Mouse (Mus musculus): Measurements from ENCODE around the gene Iffo2. TPM values are rescaled to one million over a fixed set of nuclear protein-coding genes. Genes with fewer than 3 reads are reported as not detected.

Gene Iffo2
- polyA plus RNA-seq, 1 experiment from 2014 or later: 3.5 TPM

DNA sequence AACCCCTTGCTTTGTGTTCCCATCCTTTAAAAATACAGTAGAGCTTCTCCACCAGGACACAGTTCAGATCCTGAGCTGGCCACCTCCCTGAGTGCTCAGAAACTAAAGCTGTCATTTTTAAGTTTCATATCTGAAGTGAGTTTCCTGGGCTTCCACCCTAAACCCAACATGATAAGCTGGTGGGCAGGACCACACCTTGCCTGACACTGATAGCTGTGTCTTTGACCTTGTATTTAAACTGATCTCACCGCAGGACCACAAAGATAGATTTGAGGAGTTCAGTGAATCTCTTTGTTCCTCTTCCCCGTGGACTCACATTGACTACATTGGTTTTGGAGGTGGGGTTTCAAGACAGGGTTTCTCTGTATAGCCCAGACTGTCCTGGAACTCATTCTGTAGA, 17.4 kb upstream of the Iffo2 start:
- no peak for ATAC-seq
- Histone ChIP-seq H3K9me3 (ENCODE audit: control insufficient read depth, low read length) (no peaks in the 10 kb centered on the region), H3K9ac (ENCODE audit: low read depth, low read length) (no peak overlapping the region), H3K4me2 (ENCODE audit: low read length) (no peak overlapping the region), H3K27me3 (replicated peaks; ENCODE audit: control insufficient read depth, insufficient read depth, low read length) (no peaks in the 10 kb centered on the region), H3K36me3 (ENCODE audit: control insufficient read depth, insufficient read depth, low read length) (no peaks in the 10 kb centered on the region), H3K27ac (ENCODE audit: low read depth, low read length) (no peak overlapping the region), H3K4me3 (ENCODE audit: low read length) (no peak overlapping the region), H3K4me1 (ENCODE audit: control insufficient read depth, insufficient read depth, low read depth, low read length) (no peaks in the 10 kb centered on the region)
- 91% methylated on average over 2 of the region's 2 CpGs for WGBS

DNA sequence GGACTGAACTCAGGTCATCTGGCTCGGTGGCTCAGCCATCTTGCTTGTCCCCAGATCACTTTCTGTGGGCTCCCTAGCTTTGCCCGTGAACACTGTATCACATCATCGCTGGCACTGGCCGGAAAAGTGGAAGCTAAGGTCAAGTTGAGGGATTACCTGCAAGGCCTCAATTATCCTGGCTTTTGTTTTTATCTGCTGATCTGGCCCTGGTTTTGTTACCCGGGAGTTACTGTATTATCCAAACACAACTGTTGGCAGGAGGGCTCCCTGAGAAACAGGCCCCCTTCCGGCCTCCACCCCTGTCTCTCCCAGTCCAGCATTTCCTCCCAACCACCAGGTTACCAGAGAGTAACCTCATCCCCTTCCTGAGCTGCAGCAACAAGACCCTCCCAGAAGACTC, 11.1 kb upstream of the Iffo2 start:
- no peak overlapping the region for H3K9ac ChIP-seq (ENCODE audit: low read depth, low read length)
- no peak overlapping the region for H3K4me2 ChIP-seq (ENCODE audit: low read length)
- H3K36me3 ChIP-seq (ENCODE audit: control insufficient read depth, insufficient read depth, low read length): no peaks in the 10 kb centered on the region
- no peaks in the 10 kb centered on the region for H3K4me1 ChIP-seq (ENCODE audit: control insufficient read depth, insufficient read depth, low read depth, low read length)
- no peak overlapping the region for H3K27ac ChIP-seq (ENCODE audit: low read depth, low read length)
- no peak for ATAC-seq
- no peaks in the 10 kb centered on the region for H3K9me3 ChIP-seq (ENCODE audit: control insufficient read depth, low read length)
- no peaks in the 10 kb centered on the region for H3K27me3 ChIP-seq (replicated peaks; ENCODE audit: control insufficient read depth, insufficient read depth, low read length)
- no peak overlapping the region for H3K4me3 ChIP-seq (ENCODE audit: low read length)
- 74% methylated on average over 6 of the region's 6 CpGs for WGBS

DNA sequence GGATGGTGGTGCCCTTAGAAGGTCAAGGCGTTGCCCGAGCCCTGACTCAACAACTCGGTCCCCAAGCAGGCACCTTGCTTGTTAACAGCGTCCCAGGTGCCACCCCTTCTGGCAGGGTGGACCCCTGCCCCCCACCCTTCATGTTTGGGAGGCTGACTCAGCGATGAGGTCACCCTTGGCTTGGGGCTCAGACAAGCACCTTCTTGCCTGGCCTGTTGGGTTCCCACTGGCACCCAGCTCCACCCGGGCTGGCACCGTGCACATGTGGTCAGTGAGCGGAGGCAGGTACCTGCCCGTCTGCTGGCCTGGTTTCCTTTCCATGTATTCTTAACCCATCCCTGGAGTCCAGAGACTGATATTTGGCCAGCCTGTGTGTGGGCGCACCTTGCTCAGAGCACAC, 8.4 kb upstream of the Iffo2 start:
- Histone ChIP-seq H3K4me2 (ENCODE audit: low read length) (no peak overlapping the region), H3K9me3 (ENCODE audit: control insufficient read depth, low read length) (no peaks in the 10 kb centered on the region), H3K4me3 (ENCODE audit: low read length) (no peak overlapping the region), H3K27ac (ENCODE audit: low read depth, low read length) (no peak overlapping the region), H3K9ac (ENCODE audit: low read depth, low read length) (no peak overlapping the region), H3K27me3 (replicated peaks; ENCODE audit: control insufficient read depth, insufficient read depth, low read length) (no peaks in the 10 kb centered on the region), H3K4me1 (ENCODE audit: control insufficient read depth, insufficient read depth, low read depth, low read length) (peaks cover 4% of the 10 kb centered on the region), H3K36me3 (ENCODE audit: control insufficient read depth, insufficient read depth, low read length) (no peaks in the 10 kb centered on the region)
- no peak for ATAC-seq
- WGBS: 89% methylated on average over 10 of the region's 10 CpGs

DNA sequence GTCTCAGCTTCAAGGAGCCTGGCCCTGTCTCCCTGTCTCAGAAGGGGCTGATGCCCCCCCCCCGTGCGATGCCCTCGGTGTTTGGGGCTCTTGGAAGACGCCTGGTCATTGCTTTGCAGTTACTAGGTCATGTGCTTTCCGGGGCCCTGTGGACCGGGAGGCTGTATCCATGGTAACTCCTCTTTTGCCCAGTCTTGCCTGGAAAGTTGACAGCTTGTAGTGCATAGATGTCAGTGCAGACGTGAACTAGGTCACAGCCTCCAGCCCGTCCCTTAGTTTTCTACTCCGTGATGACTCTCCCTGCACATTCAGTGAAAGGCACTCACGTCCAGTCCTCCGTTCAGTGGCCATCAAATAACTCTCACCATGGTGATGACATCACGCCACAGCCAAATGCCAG, 3.9 kb upstream of the Iffo2 start:
- Histone ChIP-seq H3K27ac (ENCODE audit: low read depth, low read length) (no peak overlapping the region), H3K9me3 (ENCODE audit: control insufficient read depth, low read length) (no peaks in the 10 kb centered on the region), H3K4me2 (ENCODE audit: low read length) (no peak overlapping the region), H3K4me1 (ENCODE audit: control insufficient read depth, insufficient read depth, low read depth, low read length) (peaks cover 4% of the 10 kb centered on the region), H3K4me3 (ENCODE audit: low read length) (no peak overlapping the region), H3K9ac (ENCODE audit: low read depth, low read length) (no peak overlapping the region), H3K27me3 (replicated peaks; ENCODE audit: control insufficient read depth, insufficient read depth, low read length) (no peaks in the 10 kb centered on the region), H3K36me3 (ENCODE audit: control insufficient read depth, insufficient read depth, low read length) (no peaks in the 10 kb centered on the region)
- peak; percentile 67 for ATAC-seq
- WGBS: 46% methylated on average over 12 of the region's 12 CpGs

DNA sequence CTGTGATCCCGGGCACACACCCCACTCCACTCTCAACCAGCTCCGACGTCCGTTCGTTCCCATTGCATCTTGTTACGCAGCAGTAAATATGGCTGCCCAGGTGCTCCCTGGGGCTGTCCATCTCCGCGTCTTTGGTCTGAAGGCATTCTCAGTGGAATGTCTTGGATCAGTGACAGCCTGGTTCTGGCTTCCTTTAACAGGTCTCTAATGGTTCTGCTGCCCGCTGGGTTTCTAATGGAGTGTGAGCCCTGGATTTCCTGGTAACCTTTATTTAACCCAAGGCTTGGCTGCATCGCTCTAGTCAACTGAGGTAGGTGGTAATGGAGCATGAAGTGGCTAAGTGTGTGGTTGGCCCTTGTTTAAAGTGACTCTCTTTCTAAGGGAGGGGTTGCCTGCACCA, 1.7 kb downstream of the Iffo2 start:
- H3K4me2 ChIP-seq (ENCODE audit: low read length): no peak overlapping the region
- WGBS: 89% methylated on average over 10 of the region's 10 CpGs
- no peaks in the 10 kb centered on the region; the same call in 1 of the 2 replicates for H3K27me3 ChIP-seq (replicated peaks; ENCODE audit: control insufficient read depth, insufficient read depth, low read length)
- H3K4me1 ChIP-seq (ENCODE audit: control insufficient read depth, insufficient read depth, low read depth, low read length): no peaks in the 10 kb centered on the region
- no peaks in the 10 kb centered on the region for H3K36me3 ChIP-seq (ENCODE audit: control insufficient read depth, insufficient read depth, low read length)
- H3K9ac ChIP-seq (ENCODE audit: low read depth, low read length): no peak overlapping the region
- H3K27ac ChIP-seq (ENCODE audit: low read depth, low read length): no peak overlapping the region
- ATAC-seq: no peak
- no peaks in the 10 kb centered on the region for H3K9me3 ChIP-seq (ENCODE audit: control insufficient read depth, low read length)
- H3K4me3 ChIP-seq (ENCODE audit: low read length): no peak overlapping the region

DNA sequence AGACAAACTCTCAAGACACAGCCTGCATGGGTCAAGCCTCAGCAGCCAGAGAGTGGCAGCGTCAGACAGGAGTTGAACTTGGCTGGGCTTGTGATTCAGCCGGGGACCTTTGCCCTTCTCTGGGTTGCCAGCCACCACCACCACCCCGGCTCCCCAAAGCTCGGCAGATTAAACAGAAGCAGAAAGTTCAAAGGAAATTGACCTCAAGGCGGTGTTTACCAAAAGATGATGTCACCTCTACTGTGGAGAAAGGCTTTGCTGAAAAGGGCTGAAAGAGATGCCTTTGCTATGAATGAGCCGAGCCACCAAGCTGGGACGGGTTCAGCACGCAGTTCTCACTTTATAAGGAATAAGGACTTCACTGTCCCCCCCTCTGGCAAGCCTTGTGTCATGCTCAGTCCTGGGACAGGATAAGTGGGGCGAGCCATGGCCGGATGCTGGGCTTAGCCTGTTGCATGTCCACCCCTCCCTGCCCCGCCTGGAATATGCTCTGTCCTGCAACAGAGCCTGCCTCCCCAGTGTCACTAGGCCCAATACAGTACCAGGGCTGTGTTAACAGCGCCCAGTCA, 4.9 kb downstream of the Iffo2 start:
- no peaks in the 10 kb centered on the region for H3K4me1 ChIP-seq (ENCODE audit: control insufficient read depth, insufficient read depth, low read depth, low read length)
- WGBS: 22% methylated on average over 12 of the region's 12 CpGs
- no peaks in the 10 kb centered on the region; the same call in 1 of the 2 replicates for H3K27me3 ChIP-seq (replicated peaks; ENCODE audit: control insufficient read depth, insufficient read depth, low read length)
- H3K4me2 ChIP-seq (ENCODE audit: low read length): no peak overlapping the region
- peak; percentile 48; the same call in 1 of the 2 replicates for ATAC-seq
- H3K4me3 ChIP-seq (ENCODE audit: low read length): no peak overlapping the region
- H3K9ac ChIP-seq (ENCODE audit: low read depth, low read length): no peak overlapping the region
- H3K27ac ChIP-seq (ENCODE audit: low read depth, low read length): no peak overlapping the region
- no peaks in the 10 kb centered on the region for H3K9me3 ChIP-seq (ENCODE audit: control insufficient read depth, low read length)
- H3K36me3 ChIP-seq (ENCODE audit: control insufficient read depth, insufficient read depth, low read length): no peaks in the 10 kb centered on the region

DNA sequence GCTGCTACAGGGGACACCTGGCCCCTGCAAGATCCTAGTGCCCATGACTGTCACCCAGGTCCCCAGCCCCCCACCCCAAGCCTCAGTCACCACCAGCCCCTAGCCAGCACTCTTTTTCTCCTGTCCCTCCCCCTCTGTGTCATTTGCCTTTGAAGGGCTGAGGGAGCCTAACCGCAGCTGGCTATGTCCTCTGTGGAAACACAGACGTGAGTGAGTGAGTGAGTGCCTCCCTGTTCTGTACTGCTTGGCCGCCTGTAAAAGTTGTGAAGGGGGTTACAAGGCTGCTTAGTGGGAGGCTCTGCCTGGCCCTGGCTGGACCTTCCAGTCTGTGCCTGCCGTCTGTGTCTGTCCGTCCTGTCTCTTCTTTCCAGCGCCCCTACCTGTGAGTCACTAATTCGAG, 5.4 kb downstream of the Iffo2 start:
- 0 out of 2 replicates have a peak, but pooled peaks have one; percentile 27 for ATAC-seq
- WGBS: 50% methylated on average over 7 of the region's 7 CpGs
- Histone ChIP-seq H3K4me3 (ENCODE audit: low read length) (no peak overlapping the region), H3K4me1 (ENCODE audit: control insufficient read depth, insufficient read depth, low read depth, low read length) (no peaks in the 10 kb centered on the region), H3K36me3 (ENCODE audit: control insufficient read depth, insufficient read depth, low read length) (no peaks in the 10 kb centered on the region), H3K4me2 (ENCODE audit: low read length) (no peak overlapping the region), H3K9ac (ENCODE audit: low read depth, low read length) (no peak overlapping the region), H3K27me3 (replicated peaks; ENCODE audit: control insufficient read depth, insufficient read depth, low read length) (no peaks in the 10 kb centered on the region; the same call in 1 of the 2 replicates), H3K9me3 (ENCODE audit: control insufficient read depth, low read length) (no peaks in the 10 kb centered on the region), H3K27ac (ENCODE audit: low read depth, low read length) (no peak overlapping the region)

DNA sequence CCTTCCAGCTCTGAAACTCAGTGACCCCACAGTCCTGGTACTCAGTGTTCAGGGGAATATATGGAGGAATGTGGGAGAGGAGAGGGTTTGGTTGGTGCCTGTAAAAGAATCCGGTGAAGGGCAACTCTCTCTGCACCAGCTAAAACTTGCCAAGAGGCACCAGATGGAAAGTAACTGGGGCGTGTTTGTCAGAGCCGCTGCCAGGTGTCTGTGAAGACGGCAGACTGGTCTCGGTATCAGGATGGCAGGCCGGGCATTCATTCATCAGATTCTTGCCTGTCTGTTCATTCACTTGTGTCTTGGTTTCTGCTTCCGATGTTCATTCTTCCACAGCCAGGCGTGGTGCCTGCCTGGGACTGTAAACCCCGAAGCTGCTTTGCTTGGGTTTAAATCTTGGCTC, 6.4 kb downstream of the Iffo2 start:
- no peaks in the 10 kb centered on the region for H3K9me3 ChIP-seq (ENCODE audit: control insufficient read depth, low read length)
- H3K4me3 ChIP-seq (ENCODE audit: low read length): no peak overlapping the region
- H3K4me1 ChIP-seq (ENCODE audit: control insufficient read depth, insufficient read depth, low read depth, low read length): no peaks in the 10 kb centered on the region
- H3K27ac ChIP-seq (ENCODE audit: low read depth, low read length): no peak overlapping the region
- no peak for ATAC-seq
- H3K36me3 ChIP-seq (ENCODE audit: control insufficient read depth, insufficient read depth, low read length): no peaks in the 10 kb centered on the region
- H3K4me2 ChIP-seq (ENCODE audit: low read length): no peak overlapping the region
- no peak overlapping the region for H3K9ac ChIP-seq (ENCODE audit: low read depth, low read length)
- no peaks in the 10 kb centered on the region; the same call in 1 of the 2 replicates for H3K27me3 ChIP-seq (replicated peaks; ENCODE audit: control insufficient read depth, insufficient read depth, low read length)
- 79% methylated on average over 9 of the region's 9 CpGs for WGBS

DNA sequence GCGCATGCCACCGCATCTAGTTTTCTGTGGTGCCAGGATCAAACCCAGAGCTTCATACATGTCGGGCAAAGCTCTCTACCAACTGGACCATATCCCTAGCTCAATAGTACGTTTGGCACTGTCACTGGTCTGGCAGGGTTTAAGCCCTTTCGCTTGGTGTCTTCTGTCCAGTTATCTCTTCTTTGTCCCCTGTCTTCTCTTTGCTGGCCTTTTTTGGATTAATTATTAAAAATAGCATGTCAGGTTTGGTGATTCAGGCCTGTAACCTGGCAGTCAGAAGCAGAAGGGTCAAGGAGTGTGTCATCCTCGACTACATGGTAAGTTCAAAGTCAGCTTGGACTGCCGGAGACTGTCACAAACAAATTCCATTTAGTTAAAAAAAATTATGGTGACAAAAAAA, 10.4 kb downstream of the Iffo2 start:
- Histone ChIP-seq H3K27ac (ENCODE audit: low read depth, low read length) (no peak overlapping the region), H3K4me1 (ENCODE audit: control insufficient read depth, insufficient read depth, low read depth, low read length) (no peaks in the 10 kb centered on the region), H3K36me3 (ENCODE audit: control insufficient read depth, insufficient read depth, low read length) (no peaks in the 10 kb centered on the region), H3K4me2 (ENCODE audit: low read length) (no peak overlapping the region), H3K4me3 (ENCODE audit: low read length) (no peak overlapping the region), H3K27me3 (replicated peaks; ENCODE audit: control insufficient read depth, insufficient read depth, low read length) (no peaks in the 10 kb centered on the region), H3K9ac (ENCODE audit: low read depth, low read length) (no peak overlapping the region), H3K9me3 (ENCODE audit: control insufficient read depth, low read length) (no peaks in the 10 kb centered on the region)
- 93% methylated on average over 7 of the region's 7 CpGs for WGBS
- no peak for ATAC-seq

DNA sequence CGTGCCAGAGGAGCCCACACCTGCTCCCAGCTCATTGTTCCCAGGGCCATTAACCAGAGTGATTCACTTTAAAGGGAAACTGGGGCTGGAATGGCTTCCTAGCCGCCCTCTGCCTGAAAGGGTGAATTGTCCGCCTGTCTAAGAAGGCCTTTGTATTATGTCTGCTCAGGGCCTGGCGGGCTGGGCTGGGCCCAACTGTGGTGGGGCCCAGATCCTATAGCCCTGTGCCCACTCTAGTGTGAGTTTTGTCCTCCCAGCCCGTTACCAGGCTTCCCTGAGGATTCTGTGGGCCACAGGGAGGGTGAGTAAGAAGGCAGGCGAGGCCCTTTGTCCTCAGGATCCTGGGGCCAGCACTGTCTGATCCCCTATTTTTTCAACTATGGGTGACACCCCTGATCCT, 15.4 kb downstream of the Iffo2 start:
- Histone ChIP-seq H3K36me3 (ENCODE audit: control insufficient read depth, insufficient read depth, low read length) (no peaks in the 10 kb centered on the region), H3K4me1 (ENCODE audit: control insufficient read depth, insufficient read depth, low read depth, low read length) (no peaks in the 10 kb centered on the region), H3K4me3 (ENCODE audit: low read length) (no peak overlapping the region), H3K27me3 (replicated peaks; ENCODE audit: control insufficient read depth, insufficient read depth, low read length) (no peaks in the 10 kb centered on the region), H3K9me3 (ENCODE audit: control insufficient read depth, low read length) (no peaks in the 10 kb centered on the region), H3K4me2 (ENCODE audit: low read length) (no peak overlapping the region), H3K9ac (ENCODE audit: low read depth, low read length) (no peak overlapping the region), H3K27ac (ENCODE audit: low read depth, low read length) (no peak overlapping the region)
- ATAC-seq: no peak
- WGBS: 34% methylated on average over 6 of the region's 6 CpGs
